Mouse (Mus musculus) lung, postnatal 14 days (tissue): ENCODE results near the gene Zfp239.

ENCODE experiments used
- DNase-seq: peaks from one replicate; pipeline ENCODE4 v3.0.0; 2021

Zfp239 gene

GRCm38 (mm10) chr6:117907979-117908355 is 46.1 kb downstream of the Zfp239 start:
- DNase-seq, result no peak

GRCm38 (mm10) chr6:117908424-117908900 is 46.6 kb downstream of the Zfp239 start:
- DNase-seq, result no peak

GRCm38 (mm10) chr6:117910120-117910661 is 48.3 kb downstream of the Zfp239 start:
- DNase-seq, result no peak

- DNase-seq, result no peak
Measured at GRCm38 (mm10) chr6:117914541-117914940, 52.6 kb downstream of the Zfp239 start.

GRCm38 (mm10) chr6:117916205-117916736 is 54.4 kb downstream of the Zfp239 start:
- no peak for DNase-seq

- peak; percentile 81 for DNase-seq
Measured at GRCm38 (mm10) chr6:117916737-117917426, 55.0 kb downstream of the Zfp239 start.

- DNase-seq, result peak; percentile 75
Measured at GRCm38 (mm10) chr6:117917576-117917975, 55.7 kb downstream of the Zfp239 start.

GRCm38 (mm10) chr6:117918043-117918442 is 56.1 kb downstream of the Zfp239 start:
- DNase-seq, result no peak

GRCm38 (mm10) chr6:117920659-117921640 is 59.0 kb downstream of the Zfp239 start:
- DNase-seq, result peak; percentile 43

- no peak for DNase-seq
Measured at GRCm38 (mm10) chr6:117922041-117922440, 60.1 kb downstream of the Zfp239 start.
